Mouse (Mus musculus) thymus, postnatal 4 days (tissue): Measurements from ENCODE around the gene 2310022A10Rik.

Experiments used
- DNase-seq: peaks from one replicate; pipeline ENCODE4 v3.0.0; 2021

The 2310022A10Rik gene

DNA sequence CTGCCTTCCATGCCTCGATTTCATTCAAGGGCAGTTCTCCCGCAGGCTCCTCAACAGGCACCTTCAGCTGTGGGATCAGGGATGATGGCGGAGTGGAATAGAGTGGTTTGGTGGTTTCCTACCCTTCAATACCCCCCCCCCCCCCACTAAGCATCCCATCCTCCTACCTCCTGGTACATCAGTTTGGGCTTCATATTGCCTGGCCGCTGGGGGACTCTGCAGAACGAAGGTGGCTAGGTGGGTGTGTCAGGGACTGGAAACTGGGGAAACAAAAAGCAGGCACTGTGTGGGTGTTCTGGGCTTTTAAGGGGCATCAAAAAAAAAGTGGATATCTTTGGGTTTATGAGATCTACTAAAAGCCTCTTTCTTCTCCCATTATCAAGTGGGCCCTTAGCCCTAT, 11.1 kb upstream of the 2310022A10Rik start:
- peak; percentile 34 for DNase-seq

DNA sequence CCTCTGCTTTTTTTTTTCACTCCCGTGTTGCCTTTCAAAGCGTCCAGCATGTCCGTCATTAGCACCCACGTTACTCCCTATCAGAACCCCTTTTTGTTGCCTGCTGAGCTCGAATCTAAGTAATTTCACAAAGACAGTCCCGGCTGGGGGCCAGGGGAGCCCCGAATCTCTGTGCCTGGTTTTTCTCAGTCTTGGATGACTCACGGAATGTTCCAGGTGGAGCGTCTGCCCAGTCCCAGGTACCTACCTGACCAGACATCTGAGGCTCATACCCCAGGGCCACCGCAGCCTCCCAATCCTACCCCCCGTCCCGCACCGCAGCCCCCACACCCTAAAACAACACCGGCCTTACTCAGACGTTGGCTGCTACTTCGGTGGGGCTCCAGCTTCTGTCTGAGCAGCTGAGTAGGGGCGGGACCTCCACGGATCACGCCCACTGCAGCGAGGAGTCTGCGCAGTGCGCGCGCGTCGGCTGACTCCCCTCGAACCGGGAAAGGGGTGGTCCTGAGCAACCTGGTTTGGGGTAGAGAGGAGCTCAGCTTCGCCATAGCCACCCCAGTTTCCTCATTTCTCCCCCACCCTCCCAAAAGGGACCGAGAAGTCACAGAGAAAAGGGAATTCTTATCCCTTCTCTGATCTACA, 10.5 kb upstream of the 2310022A10Rik start:
- DNase-seq, result peak; percentile 96

DNA sequence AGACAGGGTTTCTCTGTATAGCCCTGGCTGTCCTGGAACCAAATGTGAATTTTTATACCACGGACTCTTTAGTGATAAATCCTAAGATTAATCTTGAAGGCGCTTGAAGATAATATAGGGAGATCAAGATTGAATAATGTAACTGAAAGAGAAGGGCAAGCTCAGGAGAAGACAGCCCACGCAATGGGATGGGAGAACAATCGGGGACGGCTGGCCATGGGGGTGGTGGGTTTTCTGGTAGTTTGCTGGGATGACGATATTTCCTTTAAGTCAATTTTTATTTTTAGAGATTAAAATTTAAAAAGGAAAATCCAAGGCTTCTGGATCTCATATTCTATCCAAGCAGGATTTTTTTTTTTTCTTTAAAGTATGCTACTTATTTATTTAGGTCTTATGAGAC, 10.0 kb upstream of the 2310022A10Rik start:
- DNase-seq, result no peak

DNA sequence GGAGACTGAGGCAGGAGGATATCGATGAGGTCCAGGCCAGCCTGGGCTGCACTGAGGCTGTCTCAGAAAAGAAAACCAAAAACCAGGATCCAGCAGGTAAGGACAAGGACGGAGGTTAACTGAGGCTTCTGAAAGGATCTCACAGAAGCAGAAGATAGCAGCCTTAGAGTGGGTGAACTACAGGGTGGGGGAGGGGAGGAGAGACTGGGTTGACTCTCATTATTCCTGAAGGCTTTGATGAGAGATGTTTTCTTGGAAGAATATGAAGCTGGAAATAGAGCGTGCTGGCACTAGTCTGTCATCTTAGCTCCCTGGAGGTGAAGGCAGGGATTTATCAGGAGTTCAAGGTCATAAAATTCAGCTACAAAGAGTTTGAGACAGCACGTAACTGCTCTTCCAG, 9.2 kb upstream of the 2310022A10Rik start:
- no peak for DNase-seq

DNA sequence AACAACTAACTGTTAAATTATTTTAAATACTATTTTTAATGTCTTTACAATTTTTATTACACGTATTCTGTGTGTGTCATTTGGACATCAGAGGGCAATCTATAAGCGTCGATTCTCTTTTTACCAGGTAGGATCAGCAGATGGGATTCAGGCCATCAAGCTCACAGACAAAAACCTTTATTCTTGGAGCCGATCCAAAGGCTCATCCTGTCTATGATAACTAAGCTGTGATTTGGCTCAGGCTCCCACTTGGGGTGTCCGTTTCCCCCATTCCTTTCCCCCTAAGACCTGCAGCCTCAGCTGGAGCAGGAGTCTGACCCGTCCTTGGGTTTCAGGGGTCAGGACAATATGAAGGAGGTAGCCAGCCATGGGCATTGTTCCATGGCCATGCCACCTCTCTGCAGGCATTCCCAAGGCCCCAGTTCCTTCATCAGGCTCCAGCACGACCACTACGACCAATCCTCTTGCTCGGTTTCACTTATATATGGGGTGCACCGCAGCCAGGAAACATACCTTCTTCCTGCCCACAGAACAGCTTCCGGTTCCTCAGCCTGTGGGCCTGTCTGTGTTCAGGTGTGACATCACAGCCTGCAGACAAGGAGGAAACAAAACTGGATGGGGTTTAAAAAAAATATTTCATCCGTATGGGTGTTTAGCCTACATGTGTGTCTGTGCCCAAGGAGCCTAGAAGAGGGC, 8.2 kb upstream of the 2310022A10Rik start:
- DNase-seq, result peak; percentile 76

DNA sequence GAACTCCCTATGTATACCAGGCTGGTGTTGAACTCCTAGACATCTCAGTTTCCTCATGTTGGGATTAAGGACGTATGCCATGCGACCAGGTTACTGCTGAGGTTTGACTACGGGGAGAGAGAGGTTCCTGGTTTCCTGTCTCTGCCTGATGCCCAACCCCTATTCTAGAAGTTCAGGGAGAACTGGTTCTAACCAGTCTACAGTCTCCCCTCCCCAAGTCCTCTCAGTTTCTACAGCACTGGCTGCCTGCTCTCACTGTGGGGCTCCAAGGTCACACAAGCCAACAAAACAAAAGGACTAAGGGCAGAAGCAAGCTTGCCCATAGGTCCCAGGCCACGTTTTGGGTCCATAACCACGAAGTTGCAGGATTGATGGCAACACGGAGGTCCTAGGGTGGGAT, 3.4 kb upstream of the 2310022A10Rik start:
- no peak for DNase-seq

DNA sequence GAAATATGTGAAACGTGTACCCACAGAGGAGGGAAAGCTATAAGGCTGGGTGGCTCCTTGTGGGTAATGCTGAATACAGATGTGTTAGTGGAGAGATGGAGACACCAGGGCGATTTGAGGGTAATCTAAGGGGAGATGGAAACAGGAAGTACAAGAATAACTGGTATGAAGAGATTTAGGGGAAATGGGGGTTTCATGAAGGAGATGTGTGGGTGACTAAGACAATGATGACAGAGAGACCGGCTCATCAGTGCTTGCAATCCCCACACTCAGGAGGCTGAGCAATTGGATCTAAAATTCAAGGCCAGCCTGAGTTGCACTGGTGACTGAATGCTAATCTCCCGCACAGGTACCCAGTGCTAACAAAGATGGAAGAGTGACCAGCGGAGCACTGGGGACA, 963 bp upstream of the 2310022A10Rik start:
- DNase-seq, result no peak

DNA sequence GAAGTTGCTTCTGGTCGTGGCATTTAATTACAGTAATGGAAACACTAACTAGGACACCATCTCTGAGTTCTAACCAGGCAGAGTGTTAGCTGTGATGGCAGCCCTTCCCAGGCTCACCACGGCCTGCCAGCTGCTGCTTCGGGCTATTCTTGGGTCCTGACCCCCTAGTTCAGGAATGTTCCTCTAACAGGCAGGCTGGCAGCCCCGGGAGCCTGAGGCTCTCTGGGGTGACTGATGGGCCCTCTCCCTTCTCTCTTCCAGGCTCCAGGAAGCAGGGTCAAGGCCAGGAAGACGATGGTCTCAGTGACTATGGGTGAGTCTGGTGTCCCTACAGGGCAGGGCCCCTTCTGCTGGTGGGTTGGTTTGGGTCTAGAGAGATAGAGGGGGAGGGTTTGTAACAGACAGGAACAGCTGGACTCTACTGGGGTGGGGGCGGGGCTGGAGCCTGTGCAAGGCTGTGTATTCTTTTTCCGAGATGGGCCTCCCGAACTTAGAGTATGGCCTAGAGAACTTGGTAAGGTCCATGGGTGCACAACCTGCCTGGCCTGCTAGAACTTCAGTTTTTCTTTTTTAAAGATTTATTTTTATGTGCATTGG, 7.4 kb downstream of the 2310022A10Rik start:
- DNase-seq, result no peak

DNA sequence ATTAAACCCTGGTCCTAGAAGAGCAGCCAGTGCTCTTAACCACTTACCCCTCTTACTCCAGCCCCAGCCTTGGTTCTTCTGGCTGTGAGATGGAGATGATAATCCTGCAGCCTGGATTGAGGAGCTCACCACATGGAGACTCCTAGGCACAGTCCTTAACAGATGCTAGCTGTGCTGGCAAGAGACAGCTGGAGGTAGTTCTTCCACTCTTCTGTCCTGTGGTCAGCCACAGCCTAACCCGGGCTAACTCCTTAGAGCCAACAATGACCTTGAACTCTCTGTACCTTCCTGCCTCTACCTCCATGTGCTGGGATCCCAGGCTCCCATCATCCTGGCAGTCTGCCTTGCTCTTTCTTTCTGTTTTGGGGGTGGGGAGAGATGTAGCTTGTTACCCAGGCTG, 7.9 kb downstream of the 2310022A10Rik start:
- DNase-seq, result no peak

DNA sequence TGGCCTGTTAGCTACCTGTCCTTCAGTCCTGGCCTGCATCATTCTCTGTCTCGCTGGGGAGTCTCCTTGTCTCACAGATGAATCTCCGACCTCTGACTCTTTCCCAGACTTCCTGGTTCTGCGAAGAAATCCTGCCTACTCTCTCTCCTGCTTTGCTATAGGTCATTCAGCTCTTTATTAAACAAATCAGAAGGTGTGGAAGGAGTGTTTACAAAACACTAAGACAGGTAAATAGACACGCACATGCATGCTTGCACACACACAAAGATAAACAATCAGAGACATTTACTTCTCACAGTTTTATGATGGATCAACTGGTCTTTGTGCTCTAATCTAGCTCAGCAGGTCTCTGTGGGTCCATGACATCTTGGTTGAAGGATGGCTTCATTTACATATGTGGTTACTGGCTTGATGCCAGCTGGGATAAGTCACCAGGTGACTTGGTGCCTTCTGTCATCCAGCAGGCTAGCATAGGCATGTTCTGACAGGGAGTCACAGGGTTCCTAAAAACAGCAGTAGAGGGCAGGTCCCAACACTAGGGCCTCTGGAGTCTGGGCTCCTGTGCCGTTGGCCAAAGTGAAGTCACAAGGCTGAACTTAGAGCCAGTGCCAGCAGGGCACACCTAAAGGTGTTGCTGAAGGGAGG, 16.7 kb downstream of the 2310022A10Rik start:
- DNase-seq, result no peak

DNA sequence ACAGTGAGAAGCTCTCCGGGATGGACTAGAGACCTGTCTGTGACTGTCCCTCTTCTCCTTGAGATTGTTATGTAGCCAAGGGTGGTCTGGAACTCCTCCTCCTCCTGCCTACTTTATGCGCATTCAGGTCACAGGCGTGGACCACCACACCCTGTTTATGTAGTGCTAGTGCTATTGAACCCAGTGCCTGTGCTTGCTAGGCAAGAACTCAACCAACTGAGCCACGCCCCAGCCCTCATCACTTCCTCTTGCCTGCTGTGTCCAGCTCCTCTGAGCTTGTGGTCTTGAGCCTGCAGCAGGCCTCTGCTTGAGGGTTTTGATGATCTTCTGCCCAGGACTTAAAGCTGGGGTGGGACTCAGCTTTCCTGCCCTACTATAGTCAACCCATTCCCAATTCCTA, 19.1 kb downstream of the 2310022A10Rik start:
- no peak for DNase-seq

DNA sequence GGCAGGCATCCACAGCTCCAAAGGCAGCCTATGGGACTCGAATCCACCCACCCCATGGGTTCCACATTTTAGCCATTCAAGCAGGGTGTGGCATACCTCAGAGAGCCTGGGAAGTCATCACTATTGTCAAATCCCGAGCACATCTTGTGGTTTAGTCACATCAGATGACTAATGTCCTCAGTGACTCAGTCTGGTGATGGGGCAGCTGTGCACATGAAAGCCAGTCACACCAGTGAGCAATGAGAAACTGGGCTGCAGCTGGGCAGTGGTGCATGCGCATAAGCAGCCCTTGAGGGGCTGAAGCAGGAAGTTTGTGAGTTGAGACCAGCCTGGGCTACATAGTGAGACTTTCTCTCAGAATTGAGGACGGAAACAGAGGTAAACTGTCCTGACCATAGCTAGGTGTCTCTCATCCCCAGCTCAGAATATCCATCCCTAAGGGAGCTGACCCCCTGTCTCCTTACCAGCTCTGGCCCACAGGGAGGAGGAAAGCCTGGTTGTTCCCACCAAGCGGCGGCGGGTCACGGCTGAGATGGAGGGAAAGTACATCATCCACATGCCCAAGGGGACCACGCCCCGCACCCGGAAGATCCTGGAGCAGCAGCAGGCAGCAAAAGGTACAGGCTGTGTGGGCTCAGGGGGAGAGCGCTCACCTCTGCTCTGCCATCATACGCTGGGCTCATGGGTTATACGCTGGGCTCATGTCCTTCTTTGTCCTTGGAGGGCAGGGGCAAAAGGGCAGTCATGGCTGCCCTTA, 21.3 kb downstream of the 2310022A10Rik start:
- no peak for DNase-seq

DNA sequence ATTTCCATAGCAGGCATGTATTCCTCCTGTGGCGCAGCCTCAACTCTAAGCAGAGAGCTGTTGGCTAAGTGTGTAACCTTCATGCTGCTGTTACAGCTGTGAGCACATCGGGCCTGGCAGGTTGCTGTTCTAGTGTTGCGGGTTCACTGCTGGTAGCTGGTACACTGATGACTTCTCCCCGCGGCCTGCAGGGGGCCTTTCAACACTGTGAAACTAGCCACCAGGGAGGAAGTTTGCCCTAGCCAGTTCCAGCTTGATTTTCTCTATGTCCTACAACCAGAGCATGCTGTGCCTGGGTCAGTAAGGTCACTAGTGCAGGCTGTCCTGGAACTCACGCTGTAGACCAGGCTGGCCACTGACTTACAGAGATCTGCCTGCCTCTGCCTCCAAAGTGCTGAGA, 23.9 kb downstream of the 2310022A10Rik start:
- DNase-seq, result peak; percentile 76

DNA sequence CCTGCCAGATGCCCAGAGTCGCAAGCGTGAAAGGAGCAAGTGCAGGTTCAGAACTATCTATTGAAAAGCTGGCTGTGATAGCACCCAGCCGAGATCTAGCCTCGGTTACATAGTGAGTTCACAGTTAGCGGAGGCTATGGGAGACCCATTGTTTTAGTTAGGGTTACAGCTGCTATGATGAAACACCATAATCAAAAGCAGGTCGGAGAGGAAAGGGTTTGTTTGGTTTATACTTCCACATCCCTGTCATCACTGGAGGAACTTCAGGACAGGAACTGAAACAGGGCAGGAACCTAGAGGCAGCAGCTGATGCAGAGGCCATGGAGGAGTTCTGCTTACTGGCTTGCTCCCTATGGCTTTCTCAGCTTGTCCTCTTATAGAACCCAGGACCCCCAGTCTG, 24.6 kb downstream of the 2310022A10Rik start:
- no peak for DNase-seq

DNA sequence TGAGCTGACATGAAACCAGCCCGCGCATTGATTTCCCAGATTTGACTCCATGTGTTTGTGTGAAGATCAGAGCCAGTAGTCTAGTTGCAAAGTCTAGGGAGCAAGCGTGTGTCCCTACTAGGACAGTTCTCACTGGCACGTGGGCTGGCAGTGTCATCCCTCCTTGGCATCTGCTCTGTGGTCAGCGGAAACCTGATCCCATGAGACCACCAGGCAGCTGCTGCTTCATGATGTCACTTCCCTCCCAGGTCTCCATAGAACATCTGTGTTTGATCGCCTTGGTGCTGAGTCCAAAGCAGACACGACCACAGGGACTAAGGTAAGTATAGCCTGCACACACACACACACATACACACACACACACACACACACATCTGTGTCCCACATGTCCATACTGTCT, 25.4 kb downstream of the 2310022A10Rik start:
- no peak for DNase-seq

DNA sequence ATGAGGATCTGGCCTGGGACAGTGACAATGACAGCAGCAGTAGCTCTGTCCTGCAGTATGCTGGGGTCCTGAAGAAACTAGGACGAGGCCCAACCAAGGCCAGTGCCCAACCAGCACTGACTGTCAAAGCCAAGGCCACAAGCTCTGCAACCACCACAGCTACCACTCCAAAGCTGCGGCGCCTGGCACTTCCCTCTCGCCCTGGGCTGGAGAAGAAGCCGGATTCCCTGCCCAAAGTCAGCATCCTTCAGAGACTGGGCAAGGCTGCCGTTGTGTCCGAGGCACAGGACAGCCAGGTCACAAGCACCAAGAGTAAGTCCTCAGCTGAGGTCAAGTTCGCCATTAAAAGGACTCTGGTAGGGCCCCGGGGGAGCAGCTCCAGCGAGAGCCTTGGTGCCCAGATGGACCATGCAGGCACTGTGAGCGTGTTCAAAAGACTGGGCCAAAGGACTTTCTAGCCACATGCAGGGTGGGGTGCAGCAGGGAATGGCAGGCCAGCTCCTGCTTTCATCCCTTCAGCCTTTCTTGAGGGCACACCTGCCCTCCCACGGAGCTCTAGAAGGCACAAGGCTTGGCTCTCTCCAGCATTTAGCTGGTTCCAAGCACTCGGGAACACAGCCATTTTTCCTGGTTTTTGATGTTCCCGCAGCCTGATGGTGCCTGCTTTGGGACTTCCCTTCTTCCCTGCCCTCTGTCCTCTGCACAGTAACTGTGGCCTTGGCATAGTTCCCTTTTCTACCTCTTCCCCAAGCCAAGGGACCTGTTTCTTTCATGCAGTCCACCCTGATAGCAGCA, 27.5 kb downstream of the 2310022A10Rik start:
- DNase-seq, result no peak

DNA sequence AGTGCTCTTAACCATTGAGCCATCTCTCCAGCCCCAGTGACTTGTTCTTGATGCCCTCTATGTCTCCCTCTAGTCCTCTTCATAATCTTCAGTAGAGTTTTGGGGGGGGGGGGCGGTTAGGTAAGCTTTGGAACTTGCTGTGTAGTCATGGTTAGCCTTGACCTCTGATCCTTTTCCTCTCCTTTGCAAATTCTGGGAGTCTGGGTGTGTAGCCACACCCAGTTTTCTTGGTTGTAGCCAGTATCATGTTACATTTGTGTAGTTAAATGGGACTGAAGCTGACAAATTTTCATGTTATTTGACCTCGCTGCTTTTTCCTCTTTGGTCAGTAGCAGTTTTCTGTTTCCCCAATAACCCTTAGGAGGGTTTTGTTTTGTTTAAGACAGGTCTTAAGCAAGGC, 33.8 kb downstream of the 2310022A10Rik start:
- no peak for DNase-seq

DNA sequence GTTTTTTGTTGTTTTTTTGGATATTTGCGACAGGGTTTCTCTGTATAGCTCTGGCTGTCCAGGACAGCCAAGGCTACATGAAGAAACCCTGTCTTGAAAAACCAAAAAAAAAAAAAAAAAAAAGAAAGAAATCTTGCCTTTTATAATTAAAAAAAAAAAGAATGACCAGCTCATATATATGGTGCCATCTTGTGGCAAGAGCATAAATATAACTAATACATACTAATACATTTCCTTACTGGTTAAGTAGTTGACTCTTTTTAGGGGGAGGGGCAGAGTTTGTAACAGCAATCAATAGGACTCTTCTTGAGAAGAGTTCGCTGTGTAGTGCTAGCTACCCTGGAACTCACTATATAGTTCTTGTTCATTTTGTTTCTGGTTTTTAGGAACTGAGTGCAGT, 34.7 kb downstream of the 2310022A10Rik start:
- DNase-seq, result no peak

DNA sequence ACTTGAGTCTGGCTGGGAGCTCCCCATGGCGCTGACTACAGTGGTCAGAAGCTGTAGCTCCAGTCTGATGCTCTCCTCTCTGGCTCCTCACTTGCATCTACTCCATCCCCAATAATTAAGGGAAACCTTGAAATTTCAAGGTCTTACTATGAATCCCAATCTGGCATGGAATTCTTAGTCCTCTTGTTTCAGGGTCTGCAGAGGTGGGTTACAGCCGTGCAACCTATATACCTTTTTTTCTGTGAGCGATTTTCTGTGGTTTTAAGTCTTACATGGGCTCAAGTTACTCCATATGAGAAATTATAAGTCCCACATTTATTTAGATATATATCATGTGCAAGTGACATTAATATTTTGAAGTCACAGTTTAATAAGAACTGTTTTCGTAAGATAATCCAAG, 37.1 kb downstream of the 2310022A10Rik start:
- DNase-seq, result no peak

DNA sequence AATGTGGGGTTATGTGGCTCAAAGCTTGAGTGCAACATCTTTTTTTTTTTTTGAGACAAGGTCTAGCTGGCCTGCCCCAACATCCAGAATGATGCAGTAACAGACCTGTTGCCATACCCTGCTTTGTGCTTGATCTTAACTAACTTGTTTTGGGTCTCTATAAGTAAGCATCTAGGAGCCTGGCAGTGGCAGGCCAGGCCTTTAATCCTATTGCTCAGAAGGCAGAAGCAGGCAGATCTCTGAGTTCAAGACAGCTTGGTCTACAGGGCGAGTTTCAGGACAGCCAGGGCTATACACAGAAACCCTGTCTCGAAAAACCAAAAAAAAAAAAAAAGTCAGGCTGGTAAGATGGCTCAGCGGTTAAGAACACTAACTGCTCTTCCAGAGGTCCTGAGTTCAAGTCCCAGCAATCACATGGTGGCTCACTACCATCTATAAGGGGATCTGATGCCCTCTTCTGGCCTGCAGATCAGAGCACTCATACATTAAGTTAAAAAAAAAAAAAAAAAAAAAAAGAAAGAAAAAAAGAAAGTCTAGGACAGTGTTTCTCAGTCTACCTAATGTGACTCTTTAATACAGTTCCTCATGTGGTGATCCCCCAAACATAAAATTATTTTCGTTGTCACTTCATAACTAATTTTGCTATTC, 37.7 kb downstream of the 2310022A10Rik start:
- DNase-seq, result peak; percentile 30

DNA sequence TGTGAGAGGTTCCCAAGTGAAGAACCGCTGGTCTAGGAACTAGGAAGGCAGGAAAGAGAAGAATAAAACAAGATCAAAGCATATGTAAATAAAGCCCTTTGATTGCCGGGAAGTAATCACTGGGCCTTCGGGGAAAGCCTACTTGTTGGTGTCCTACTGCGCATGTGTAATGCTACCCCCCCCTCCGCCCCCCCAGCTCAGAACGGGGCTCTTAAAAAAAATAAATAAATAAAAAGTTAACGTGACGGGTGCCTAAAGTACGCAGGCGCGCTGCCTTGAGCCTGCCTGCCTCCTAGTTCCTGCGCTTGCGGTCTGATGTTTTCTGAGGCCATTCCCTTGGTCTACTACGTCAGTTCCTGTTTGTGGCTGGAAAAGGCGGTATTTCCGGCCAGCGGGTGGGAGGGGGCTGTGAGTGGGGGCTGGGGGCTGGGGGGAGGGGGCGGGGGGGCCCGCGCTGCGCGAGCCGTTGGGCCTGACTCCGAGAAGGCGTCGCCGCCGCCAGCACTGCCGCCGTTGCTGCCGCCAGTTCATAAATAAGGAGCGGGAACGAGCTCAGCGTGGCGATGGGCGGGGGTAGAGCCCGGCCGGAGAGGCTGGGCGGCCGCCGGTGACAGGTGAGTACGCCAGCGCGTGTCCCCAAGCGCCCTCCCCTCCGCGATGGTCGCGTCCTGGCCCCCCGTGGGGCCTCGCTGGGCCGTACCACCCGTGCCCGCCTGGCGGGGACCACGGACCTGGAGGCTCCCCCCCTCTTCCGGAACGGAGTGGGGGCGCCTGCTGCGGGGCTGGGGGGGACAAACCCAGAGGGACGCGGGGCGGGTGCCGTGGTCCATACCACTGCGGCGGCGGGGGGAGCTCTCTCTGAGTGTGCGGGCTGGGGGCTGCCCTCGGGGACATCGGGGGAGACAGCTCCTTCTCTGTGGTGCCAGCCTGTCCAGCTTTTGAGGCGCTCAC, 38.5 kb downstream of the 2310022A10Rik start, which contains the start of gene Akt2:
TSS of gene Akt2 (plus strand) at position 287 of the 951 bp plus-strand sequence.
- peak; percentile 96 for DNase-seq
